Mouse (Mus musculus) mouse trophoblast stem cell (cell line): ENCODE data around the gene Unc80.

ENCODE experiments used
- in situ Hi-C, 2 experiments: fragments of 300-500 bp; cut with MseI, MboI; formaldehyde crosslinking; loops; 2 replicates in 1 of 2; 3 replicates in 1 of 2; pipeline ENCODE4 v1.15.1; 2025

Gene Unc80

DNA sequence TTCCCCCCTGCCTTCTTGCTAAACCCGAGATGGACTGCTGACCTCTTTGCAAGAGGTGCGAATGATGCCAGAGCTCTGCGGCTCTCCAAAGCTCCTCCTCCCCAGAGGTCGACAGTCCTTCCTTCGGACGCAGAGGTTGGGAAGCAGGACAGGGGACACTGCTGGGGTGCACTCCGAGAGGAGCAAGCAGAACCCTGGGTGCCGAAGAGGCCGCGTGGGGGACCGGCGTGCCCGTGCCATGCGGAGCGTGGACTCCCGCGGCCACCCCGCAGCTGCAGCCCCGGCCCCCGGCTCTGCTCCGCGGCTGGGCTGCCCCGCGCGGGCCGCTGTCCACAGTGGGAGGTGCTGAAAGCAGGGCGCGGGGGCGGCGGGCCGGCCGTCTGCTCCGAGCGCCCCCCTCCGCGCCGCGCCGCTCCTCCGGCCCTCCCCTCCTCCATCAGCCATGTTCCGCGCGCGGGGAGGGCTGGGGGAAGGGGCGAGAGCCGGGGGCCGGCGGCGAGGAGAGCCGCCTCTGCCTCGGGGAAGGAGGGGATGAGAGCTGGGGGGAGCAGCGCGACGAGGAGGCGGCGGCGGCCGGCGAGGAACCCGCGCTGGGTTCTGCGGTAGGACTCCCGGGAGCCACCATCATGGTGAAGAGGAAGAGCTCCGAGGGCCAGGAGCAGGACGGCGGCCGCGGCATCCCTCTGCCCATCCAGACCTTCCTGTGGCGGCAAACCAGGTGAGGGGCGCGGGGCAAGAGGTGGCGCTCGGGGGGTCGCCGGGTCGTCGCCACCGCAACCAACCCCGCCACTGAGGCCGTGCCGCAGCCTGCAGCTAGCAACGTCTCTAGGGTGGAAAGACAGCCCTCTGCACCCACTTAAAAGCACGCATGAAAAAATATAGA is at the start of gene Unc80:
Gene Unc80, plus strand, starts transcription at position 547 of the 883 bp plus-strand sequence.
- in situ Hi-C loops: no loop called here

DNA sequence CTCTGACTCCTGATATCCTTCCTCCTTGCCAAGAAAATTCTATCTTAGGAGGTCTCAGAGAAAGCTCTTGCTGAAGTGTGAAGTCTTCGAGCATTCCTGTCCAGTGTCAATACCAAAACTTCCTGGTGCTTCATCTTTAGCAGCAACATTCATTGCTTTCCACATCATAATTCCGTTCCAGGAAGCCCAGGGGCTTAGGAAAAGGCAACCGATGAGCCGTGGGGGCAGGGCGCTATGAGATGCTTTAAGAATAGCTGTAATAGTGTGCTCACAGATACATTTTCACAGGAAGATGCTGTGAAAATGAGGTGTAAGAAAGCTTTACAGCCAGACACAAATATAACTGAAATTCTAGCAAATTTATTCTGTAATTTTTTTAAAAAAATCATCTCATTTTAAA is 42.1 kb upstream of the Unc80 start:
- in situ Hi-C loops: no loop called here

DNA sequence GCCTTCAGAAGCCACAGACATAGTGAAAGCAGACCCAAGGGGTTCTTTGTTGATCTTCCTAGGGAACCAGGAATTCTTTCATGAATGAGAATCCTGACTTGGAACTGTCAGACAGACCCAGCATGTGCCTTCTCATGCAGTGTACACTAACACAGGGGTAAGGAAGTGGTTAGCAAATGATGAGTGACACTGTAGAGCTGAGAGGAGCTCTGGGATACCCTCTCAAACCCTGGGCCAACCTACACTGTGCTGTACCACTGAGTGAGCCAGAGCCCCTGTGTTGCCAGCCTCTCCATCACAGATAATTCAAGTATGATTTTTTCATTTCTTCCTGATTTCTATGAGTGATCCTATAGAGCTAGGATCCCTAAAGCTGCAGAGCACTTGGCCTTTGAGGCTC is 37.2 kb upstream of the Unc80 start:
- in situ Hi-C loops: no loop called here

DNA sequence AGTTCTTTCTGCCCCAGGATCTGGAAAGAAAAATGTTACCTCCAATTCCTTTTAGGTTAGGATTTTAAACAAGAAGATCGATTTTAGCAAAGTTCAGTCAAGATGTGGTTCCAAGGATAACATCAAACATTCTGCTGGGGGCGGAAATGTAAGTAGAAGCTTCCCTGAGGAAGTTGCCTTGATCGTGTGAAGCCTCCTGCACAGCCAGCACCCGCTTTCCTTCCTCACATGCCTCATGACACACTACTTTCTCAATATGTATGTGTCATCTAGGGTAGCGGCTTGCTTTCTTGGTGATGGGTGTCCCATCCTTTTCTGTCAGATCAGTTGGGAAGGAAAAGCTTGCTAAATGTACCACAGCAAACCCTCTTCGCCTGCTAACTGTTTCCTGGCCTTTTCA is 36.7 kb upstream of the Unc80 start:
- in situ Hi-C loops: no loop called here

DNA sequence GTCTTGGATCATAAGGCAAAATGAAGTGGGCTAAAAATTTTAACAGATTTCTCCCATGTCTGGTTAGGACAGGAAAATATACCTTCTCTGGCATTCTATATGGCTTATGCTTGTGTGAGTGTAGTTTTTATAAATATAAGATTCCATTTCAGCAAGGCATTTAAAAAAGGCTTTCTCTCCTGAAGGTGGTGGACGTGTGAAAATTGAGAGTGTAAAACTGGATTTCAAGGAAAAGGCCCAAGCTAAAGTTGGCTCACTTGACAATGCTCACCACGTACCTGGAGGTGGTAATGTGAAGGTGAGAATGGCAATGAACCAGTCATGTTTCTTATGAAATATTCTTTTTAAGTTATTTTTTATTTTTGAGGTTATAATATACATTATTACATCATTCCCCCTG is 30.1 kb upstream of the Unc80 start:
- in situ Hi-C loops: no loop called here

DNA sequence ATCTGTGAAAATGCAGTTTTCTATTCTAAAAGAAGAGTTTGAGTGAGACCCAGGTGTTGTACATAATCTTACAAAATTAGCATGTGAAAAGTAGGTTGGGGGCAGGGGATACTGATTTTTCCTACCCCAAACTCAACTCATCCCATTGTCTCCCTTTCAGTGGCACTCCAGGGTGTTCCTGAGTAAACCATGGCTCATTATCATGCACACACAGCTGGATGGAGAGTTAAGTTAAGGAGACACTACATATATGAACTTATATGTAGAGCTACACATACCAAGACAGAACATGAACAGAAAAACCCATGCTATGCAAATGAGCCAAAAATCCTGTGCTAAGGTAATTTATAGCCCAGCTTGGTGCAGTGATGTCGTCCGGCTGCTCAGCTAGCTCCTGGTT is 25.2 kb upstream of the Unc80 start:
- in situ Hi-C loops: no loop called here

DNA sequence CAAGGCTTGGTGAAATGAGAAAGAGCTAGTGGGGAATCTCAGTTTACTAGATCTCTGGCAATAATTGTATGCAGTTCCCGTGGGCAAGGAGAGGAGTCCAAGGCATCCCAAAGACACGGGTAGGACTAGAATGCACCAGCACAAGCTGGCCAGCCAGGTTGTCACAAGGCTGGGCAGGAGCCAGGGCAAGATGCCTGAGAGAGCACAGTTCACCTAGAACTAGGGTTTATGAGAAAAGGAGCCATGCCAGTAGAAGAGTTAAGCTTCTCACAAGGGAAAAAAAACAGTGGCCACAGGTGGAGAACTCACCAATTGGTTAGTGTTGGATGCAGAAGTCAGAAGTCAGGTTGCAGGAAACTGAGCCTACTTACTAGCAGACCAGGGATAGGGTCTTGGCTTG is 18.7 kb upstream of the Unc80 start:
- in situ Hi-C loops: no loop called here

DNA sequence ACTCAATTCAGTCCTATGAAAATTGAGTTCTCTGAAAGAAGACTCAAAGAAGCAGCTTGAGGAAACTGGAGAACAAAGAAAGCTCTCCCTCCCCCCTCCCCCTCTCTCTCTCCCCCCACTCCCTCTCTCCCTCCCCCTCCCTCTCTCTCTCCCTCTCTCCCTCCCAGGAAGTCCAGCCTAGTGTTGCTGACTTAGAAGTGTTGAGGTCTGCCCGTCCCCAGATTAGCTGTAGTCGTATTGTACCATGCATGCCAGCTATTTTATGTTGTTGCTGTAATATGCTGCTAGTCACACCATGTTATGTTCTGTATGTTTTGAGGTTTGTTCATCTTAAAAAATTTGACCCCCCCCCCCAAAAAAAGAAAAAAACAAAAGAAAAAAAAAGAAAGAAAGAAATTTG is 11.6 kb upstream of the Unc80 start:
- in situ Hi-C loops: no loop called here

DNA sequence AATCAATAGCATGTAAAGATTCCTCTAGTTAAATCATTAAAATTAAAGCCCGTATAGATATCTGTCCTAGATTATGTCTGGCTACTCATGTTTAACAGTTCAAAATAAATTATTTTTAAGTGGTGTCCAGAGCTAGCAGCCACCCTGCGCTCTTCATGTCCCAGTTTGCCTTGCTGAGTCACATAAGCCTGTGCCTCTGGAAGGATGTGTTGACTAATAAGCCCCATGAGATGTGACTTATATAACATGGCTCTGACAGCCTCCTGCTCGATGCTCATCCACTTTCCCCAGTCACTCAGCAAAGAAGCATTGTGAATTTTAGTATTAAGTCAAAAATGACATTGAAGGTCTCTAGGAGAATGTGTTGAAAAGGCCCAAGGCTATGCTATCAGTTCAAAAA is 10.4 kb upstream of the Unc80 start:
- in situ Hi-C loops: no loop called here

DNA sequence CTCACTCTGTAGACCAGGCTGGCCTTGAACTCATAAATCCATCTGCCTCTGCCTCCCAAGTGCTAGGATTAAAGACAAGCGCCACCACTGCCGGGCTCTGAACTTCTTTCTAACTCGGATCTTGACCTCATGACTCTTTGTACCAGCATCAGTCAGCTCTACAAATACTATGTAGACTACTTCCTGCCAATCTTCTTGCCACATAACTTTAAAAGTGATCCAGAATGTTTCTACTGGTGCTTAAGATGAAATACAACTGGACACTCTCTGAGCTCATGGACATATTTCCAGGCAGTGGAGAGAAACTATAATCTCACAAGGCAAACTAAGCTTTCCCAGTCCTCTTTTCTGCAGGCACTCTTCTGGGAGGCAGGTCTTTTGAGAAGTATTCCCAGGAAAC is 8.8 kb upstream of the Unc80 start:
- in situ Hi-C loops: no loop called here

DNA sequence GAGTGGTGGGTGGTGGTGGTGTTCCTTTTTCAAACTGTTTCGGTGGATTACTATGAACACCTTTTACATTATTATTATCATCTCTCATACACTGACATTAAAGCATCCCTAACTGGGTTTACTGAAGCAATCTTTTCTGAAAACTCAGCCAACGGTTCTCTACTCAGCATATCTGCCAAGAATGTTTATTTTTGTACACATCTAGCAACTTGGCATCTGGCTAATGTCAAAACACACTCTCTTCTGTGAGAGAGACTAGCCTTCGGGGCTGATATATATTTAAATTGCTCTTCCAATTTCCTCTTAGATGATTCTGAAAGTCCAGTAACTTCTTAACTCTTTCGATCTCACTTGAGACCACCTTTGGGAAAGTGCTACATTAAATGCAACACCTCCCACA is 7.3 kb upstream of the Unc80 start:
- in situ Hi-C loops: no loop called here

DNA sequence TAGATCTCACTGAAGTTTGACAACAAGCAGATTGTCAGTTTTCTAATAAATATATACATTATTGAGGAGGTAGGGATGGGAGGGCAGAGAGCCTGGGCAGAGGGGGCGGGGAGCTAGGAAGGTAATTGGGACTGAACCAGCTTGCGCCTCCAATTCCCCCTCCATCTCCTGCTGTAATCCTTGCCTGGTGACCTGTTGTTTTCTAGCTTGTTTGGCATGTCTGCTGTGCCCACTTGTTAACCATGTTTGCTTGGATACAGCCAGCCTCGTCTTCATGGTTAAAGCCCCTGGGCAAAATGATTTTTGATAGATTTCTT is 495 bp downstream of the Unc80 start:
- in situ Hi-C loops: no loop called here

DNA sequence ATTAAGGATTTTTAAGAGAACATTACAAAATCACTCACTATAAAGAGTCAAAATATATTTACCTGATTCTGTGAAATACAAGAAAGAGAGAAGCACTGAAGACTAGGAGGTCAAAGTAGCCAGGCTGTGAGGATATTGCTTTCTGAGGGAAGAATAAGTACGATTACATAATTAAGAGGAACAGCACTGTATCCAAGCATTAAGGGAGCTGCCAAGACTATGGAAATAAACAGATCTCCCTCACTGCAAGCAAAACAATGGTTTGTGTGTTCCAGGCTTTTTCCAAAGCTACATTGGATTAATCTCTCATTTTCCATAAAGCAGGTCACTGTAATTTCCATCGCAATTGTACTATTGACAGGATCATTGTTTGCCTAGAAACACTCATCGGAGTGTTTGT is 14.6 kb downstream of the Unc80 start:
- in situ Hi-C loops: no loop called here

DNA sequence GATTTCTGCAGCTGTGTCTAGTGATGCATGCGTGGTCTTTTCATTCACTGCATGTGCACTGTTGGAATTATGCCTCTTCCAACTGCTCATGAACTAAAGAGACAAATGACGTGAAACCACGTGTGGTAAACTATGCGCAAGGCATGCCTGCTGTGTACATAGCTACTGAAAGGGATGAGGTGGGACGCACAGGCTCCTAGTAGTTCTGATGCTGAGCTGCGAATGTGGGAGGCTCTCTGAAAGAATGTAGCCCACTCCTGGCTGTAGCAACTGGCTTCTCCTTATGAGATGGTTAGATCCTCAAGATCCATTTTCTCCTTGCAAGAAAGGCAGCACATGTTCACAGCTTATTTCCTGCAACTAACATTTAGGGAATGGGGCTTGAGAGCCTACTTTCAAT is 24.9 kb downstream of the Unc80 start:
- in situ Hi-C loops: no loop called here

DNA sequence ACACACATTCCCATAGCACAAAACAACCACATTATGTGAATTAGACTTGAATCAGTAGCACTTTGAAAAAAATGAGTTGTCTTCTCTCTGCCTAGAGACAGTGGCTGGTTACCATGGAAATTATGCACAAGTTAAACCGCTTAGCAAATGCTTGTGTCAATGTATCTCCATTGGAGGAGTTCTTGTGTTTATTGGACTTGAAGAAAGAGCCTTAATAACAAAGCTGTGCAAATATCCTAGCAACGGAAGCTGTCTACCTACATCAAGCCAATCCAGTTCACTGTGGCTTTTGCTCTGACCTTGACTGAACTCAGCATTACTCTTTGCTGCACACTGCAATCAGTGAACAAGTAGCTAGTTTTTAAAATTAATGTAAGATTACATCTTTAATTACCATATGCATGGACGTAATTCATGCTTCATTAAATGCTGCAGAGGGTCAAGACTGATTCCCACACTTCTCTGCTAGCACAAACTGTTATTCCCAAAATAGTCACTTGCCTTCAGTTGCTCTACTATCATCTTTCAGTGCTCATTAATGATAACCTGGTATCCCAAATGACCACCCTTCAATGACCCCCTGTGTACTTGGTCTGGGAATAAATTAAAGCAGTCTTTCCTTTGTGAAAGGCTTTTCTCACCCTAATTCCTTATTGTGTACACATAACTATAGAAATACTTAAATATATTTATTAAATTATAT is 27.3 kb downstream of the Unc80 start:
- in situ Hi-C loops: no loop called here

DNA sequence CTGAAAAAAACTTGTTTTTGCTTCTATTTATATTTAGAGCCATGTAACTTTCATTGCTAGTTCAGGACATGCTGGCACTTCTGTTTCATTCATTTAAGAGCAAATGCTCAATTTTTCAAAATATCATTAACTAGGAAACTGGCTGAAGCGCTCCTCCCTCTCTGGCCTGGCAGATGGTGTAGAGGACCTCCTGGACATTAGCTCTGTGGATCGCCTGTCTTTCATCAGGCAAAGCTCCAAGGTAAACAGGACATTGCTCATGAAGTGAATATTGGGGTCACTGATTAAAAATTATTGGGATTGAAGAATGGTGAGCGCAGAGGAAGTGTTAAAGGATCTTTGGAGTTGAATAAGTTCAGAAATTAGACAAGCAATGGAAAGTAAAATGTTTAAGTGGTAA is 82.6 kb downstream of the Unc80 start:
- in situ Hi-C loops: no loop called here

DNA sequence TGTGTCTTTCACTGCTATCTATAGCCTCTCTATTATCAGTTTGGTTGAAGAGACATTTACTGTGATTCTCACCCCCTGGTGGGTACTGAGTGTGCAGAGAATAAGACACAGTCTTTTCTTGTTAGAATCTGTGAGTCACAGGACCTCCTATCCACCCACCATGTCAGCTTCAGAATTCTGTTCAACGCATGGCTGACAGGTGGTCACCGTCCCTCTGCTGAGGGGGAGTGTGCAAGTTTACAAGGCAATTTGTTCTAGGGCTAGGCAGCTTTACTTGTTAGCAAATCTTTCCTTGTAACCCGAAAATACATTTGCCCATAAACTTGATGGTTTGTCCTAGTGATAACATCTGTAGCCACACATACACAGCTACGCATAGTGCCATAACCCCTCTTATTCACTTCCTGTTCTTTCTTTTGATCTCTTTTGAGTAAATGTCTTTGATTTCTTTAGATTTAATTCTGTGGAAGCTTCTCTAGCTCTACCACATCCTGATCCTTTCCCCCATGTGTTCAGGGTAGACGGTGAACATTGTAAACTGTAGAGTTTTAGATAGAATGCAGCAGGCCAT is 84.3 kb downstream of the Unc80 start:
- in situ Hi-C loops: no loop called here

DNA sequence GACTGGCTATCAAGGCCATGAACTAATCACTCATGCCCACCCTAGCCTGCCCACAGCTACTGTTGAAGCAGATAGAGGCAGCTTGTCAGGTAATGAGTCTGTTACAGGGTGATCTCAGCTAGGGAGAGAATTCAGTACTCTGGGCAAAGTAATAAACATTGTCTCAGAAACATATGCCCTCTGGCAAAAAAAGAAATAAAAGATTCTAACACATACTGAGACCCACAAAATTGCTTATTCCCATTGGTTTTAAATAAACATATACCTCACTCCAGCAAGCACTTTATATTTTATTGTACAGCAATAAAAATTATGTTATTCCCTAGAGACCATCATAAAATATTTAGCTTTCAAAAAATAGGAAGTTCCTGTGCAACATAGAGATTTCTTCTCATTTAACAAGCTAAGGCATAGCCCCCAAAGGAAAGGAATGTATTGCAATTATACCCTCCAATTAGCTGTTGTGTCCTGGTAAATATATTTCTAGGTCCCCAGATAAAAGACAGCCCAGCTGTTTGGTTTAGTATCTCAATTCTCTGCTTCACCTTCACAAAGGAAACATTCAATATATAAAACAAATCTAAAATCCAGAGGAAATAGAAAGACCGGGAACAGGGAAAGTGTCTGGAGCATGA is 93.6 kb downstream of the Unc80 start:
- in situ Hi-C loops: no loop called here

DNA sequence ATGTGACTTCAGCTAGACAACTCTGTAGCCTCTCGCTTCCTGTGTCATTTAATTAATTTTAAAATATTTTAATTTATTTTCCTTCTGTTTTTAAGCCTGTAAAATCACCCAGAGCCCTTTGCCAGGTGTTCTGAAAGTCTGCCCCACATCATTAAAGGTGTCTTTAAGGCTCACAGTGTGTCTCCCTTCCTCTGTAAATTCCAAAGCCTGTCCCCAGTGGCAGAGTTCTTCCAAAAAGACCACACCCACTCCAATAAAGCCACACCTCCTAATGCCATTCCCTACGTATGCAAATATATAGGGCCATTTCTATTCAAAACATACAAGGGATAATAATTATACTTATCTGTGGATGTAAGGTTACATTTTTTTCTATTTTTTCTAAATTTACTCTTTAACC is 94.2 kb downstream of the Unc80 start:
- in situ Hi-C loops: no loop called here

DNA sequence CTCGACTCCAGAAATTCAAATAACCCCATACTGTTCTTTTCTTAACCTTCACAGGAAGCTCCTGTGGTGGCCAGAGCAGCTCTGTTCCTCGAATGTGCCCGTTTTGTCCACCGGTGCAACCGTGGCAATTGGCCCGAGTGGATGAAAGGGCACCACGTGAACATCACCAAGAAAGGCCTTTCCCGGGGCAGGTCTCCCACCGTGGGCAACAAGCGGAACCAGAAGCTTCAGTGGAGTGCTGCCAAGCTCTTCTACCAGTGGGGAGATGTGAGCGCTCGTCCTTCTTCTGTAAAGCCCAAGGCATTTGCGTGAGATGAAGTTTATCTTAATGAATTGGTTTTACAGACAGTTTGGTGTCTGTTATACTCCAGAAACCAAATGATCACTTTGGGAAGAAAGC is 101.6 kb downstream of the Unc80 start:
- in situ Hi-C loops: no loop called here

DNA sequence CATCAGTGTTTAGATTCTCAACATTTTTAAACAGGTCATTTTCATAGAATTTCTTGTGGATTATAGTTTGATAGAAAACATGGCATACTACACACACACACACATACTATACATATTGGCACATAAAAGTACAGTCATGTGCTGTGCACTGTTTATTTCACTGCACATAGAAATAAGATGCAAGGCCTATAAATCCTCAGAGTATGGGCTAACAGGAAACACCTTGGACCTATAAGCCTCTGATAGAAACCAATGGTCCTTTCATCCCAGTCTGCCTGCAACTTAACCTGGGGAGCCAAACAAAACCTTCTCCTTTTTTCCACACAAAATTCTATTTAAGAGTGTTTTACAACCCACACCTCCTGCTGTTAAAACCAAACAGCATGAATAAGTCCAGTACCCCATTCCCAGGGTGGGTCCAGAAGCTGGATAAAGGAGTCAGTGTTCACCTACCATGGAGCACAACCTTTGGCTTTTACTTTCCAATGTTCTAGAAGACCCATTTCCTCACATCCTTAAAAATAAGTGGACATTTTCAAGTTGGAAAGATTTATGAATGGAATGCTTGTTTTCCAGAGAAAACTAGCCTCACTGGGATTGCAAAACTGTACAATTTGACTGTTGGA is 129.1 kb downstream of the Unc80 start:
- in situ Hi-C loops: no loop called here

DNA sequence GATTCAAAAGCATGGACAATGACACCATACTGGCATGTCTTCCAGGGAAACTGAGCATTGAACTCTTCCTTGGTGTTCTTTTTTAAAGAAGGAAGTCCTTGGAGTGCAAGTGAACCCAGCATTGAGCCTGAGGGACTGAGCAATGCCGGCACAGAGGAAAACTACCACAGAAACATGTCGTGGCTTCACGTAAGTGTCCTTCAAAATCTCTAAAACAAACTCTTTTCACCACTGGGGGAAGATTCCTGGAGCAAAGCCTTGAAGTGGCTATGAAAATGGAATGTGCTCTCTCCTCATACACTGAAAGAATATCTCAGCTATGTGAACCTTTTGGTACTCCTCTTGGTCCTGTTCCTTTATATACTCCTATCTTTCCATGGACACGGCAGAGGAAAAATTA is 140.1 kb downstream of the Unc80 start:
- in situ Hi-C loops: no loop called here
